Mouse (Mus musculus) neural tube, embryonic 11.5 days (tissue): Measurements from ENCODE around the gene Ctdspl. TPM values are rescaled to one million over a fixed set of nuclear protein-coding genes. Genes with fewer than 3 reads are reported as not detected.

ENCODE experiments used
- ATAC-seq: fragments of 200-750 bp; cut with Nextera tagmentation; 2 replicates; pipeline ENCODE4 v1.8.0; 2017; ENCODE audit warnings: moderate number of reproducible peaks, mild to moderate bottlenecking, moderate TSS enrichment, moderate library complexity; ENCODE audit not compliant: insufficient read depth, low FRiP score, low TSS enrichment
- DNase-seq: peaks from one replicate; pipeline ENCODE4 v3.0.0-alpha.2; 2015; ENCODE audit warnings: low spot score
- H3K27ac ChIP-seq: fragments of 300-500 bp; sonication (generic); 2 replicates; pipeline ENCODE4 v1.5.1; 2014; ENCODE audit warnings: low read depth, mild to moderate bottlenecking, low read length
- H3K27me3 ChIP-seq: fragments of 300-500 bp; sonication (generic); 2 replicates; pipeline ENCODE4 v1.6.1; 2014; ENCODE audit warnings: mild to moderate bottlenecking, low read length, mixed read lengths; ENCODE audit not compliant: control insufficient read depth, insufficient read depth
- H3K36me3 ChIP-seq: fragments of 300-500 bp; sonication (generic); 2 replicates; pipeline ENCODE4 v1.6.1; 2014; ENCODE audit warnings: mild to moderate bottlenecking, low read length, moderate library complexity, mixed read lengths; ENCODE audit not compliant: control insufficient read depth, insufficient read depth
- H3K4me1 ChIP-seq: fragments of 300-500 bp; sonication (generic); 2 replicates; pipeline ENCODE4 v1.6.1; 2014; ENCODE audit warnings: low read length, mixed read lengths; ENCODE audit not compliant: control insufficient read depth, insufficient read depth
- H3K4me2 ChIP-seq: fragments of 300-500 bp; sonication (generic); 2 replicates; pipeline ENCODE4 v1.6.1; 2014; ENCODE audit warnings: low read depth, mild to moderate bottlenecking, moderate library complexity
- H3K4me3 ChIP-seq: fragments of 300-500 bp; sonication (generic); 2 replicates; pipeline ENCODE4 v1.5.1; 2014; ENCODE audit warnings: low read depth, low read length
- H3K9ac ChIP-seq: fragments of 300-500 bp; sonication (generic); 2 replicates; pipeline ENCODE4 v1.6.1; 2014; ENCODE audit warnings: mild to moderate bottlenecking, low read length
- H3K9me3 ChIP-seq: fragments of 300-500 bp; sonication (generic); 2 replicates; pipeline ENCODE4 v1.6.1; 2016; ENCODE audit warnings: low read length; ENCODE audit not compliant: control insufficient read depth
- WGBS: fragments of 180-500 bp; shearing (Covaris S2); extraction: QIAGEN DNeasy Blood & Tissue Kit; methylation state at CpG from one replicate; pipeline ENCODE4 v1.1.7; 2014; 5-methylcytosine and 5-hydroxymethylcytosine counted together
- polyA plus RNA-seq: library from polyadenylated mRNA; unstranded; fragments of >200 nt; fragmentation: Nextera tagmentation; extraction: Ambion mirVana; gene quantifications from 2 replicates; pipeline ENCODE4 v1.2.1, GENCODE M21; 2014

Ctdspl gene
- polyA plus RNA-seq, 1 experiment from 2014 or later, result 8.6 TPM

- Histone ChIP-seq H3K4me3 (no peak overlapping the region), H3K27ac (no peak overlapping the region), H3K9ac (no peak overlapping the region), H3K27me3 (no peaks in the 10 kb centered on the region), H3K4me1 (no peaks in the 10 kb centered on the region), H3K4me2 (no peak overlapping the region), H3K36me3 (no peaks in the 10 kb centered on the region), H3K9me3 (no peaks in the 10 kb centered on the region)
- DNase-seq (no peak), ATAC-seq (no peak)
- WGBS, result 75% methylated on average over 13 of the region's 13 CpGs
Measured at GRCm38 (mm10) chr9:118935098-118935497, 8.8 kb downstream of the Ctdspl start.

DNA sequence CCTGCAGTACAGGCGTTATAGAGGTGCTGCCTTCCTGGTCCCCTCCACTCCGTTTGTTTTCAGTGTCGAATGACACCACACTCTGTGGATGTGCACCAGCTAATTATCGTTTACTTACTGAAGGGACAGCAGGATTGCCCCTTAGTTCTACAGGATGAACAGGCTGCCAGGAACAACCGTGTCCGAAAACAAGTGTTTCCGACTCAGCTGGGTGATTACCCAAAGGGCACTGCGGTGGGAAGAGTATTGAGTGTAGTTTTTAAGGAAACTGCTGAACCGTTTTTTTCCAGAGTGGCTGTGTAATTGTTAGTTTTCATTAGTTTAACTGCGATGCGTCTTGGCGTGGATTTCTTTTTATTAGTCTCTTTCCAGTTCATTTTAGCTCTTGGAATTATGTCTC is 9.8 kb downstream of the Ctdspl start:
- H3K4me1 ChIP-seq, result no peaks in the 10 kb centered on the region
- H3K9ac ChIP-seq, result no peak overlapping the region
- no peak overlapping the region for H3K4me2 ChIP-seq
- H3K9me3 ChIP-seq, result no peaks in the 10 kb centered on the region
- ATAC-seq, result no peak
- no peak overlapping the region for H3K4me3 ChIP-seq
- WGBS, result 48% methylated on average over 12 of the region's 12 CpGs
- no peak overlapping the region for H3K27ac ChIP-seq
- no peak for DNase-seq
- no peaks in the 10 kb centered on the region for H3K27me3 ChIP-seq
- H3K36me3 ChIP-seq, result no peaks in the 10 kb centered on the region

DNA sequence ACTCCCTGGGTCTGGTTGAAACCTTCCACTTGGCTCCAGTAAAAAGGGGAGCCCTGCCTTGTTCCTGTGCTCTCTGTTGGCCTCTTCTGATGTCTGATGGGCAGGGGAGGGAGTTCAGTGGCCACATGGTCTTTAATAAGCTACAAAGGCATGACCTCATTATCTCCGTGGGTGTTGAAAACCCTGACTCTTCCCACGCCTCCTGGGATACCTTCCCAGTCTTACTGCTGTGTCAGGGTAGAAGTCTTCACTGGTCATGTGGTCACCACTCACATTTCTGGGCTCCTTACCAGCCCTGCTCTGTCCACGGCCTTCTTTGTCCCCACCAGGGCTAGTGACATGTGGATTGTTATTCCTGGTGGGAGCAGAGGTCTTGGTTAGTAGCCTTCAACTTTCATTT is 11.3 kb downstream of the Ctdspl start:
- H3K27me3 ChIP-seq, result no peaks in the 10 kb centered on the region
- H3K9me3 ChIP-seq, result no peaks in the 10 kb centered on the region
- 46% methylated on average over 3 of the region's 3 CpGs for WGBS
- H3K9ac ChIP-seq, result no peak overlapping the region
- H3K4me1 ChIP-seq, result no peaks in the 10 kb centered on the region
- DNase-seq (no peak), ATAC-seq (no peak)
- H3K4me2 ChIP-seq, result no peak overlapping the region
- no peaks in the 10 kb centered on the region for H3K36me3 ChIP-seq
- H3K27ac ChIP-seq, result no peak overlapping the region
- no peak overlapping the region for H3K4me3 ChIP-seq

GRCm38 (mm10) chr9:118939410-118939809 is 13.2 kb downstream of the Ctdspl start:
- WGBS, result 27% methylated on average over 13 of the region's 13 CpGs
- ATAC-seq, result no peak
- no peak overlapping the region for H3K9ac ChIP-seq
- DNase-seq, result no peak
- no peak overlapping the region for H3K4me2 ChIP-seq
- H3K27ac ChIP-seq, result no peak overlapping the region
- H3K36me3 ChIP-seq, result no peaks in the 10 kb centered on the region
- no peaks in the 10 kb centered on the region for H3K4me1 ChIP-seq
- no peak overlapping the region for H3K4me3 ChIP-seq
- no peaks in the 10 kb centered on the region for H3K9me3 ChIP-seq
- H3K27me3 ChIP-seq, result no peaks in the 10 kb centered on the region

- H3K9me3 ChIP-seq, result no peaks in the 10 kb centered on the region
- no peak overlapping the region for H3K9ac ChIP-seq
- H3K27me3 ChIP-seq, result no peaks in the 10 kb centered on the region
- no peaks in the 10 kb centered on the region for H3K4me1 ChIP-seq
- H3K4me3 ChIP-seq, result no peak overlapping the region
- H3K27ac ChIP-seq, result no peak overlapping the region
- no peak overlapping the region for H3K4me2 ChIP-seq
- no peaks in the 10 kb centered on the region for H3K36me3 ChIP-seq
- 77% methylated on average over 12 of the region's 12 CpGs for WGBS
- no peak for ATAC-seq
- no peak for DNase-seq
Measured at GRCm38 (mm10) chr9:118939831-118940230, 13.6 kb downstream of the Ctdspl start.

DNA sequence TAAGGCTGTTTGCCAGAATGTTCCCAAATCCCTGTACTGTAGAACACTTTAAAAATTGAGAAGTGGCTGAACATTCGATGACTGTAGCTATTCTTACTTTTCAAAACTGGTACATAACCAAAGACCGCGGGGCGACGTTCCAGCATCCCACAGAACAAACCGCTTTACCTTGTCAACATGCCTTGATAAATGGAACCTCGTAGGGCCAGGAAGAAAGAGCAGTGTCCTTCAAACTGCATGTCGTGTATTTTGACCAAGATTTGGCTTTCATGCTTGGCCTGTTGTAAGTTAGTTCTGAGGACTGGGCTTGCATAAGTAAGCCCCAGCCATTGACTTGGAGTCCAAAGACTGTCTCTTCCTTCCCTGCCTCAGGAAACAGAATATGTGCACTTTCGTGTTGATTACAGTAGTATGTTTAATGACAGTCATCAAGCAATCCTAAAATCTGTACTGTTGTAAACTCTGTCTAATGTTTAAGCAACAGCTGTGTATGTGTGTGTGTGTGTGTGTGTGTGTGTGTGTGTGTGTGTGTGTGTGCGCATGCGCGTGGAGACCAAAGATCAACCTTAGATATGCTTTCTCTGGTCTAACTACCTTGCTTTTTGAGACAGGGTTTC is 14.4 kb downstream of the Ctdspl start:
- no peak overlapping the region for H3K4me3 ChIP-seq
- H3K27ac ChIP-seq, result no peak overlapping the region
- H3K4me1 ChIP-seq, result no peaks in the 10 kb centered on the region
- no peaks in the 10 kb centered on the region for H3K36me3 ChIP-seq
- no peak overlapping the region for H3K9ac ChIP-seq
- DNase-seq (no peak), ATAC-seq (no peak)
- H3K27me3 ChIP-seq, result no peaks in the 10 kb centered on the region
- WGBS, result 89% methylated on average over 12 of the region's 12 CpGs
- no peak overlapping the region for H3K4me2 ChIP-seq
- H3K9me3 ChIP-seq, result no peaks in the 10 kb centered on the region

GRCm38 (mm10) chr9:118942030-118942429 is 15.8 kb downstream of the Ctdspl start:
- Histone ChIP-seq H3K4me3 (no peak overlapping the region), H3K4me2 (no peak overlapping the region), H3K27ac (no peak overlapping the region), H3K9me3 (no peaks in the 10 kb centered on the region), H3K27me3 (no peaks in the 10 kb centered on the region), H3K9ac (no peak overlapping the region), H3K36me3 (no peaks in the 10 kb centered on the region), H3K4me1 (no peaks in the 10 kb centered on the region)
- ATAC-seq (no peak), DNase-seq (no peak)
- 92% methylated on average over 4 of the region's 4 CpGs for WGBS

DNA sequence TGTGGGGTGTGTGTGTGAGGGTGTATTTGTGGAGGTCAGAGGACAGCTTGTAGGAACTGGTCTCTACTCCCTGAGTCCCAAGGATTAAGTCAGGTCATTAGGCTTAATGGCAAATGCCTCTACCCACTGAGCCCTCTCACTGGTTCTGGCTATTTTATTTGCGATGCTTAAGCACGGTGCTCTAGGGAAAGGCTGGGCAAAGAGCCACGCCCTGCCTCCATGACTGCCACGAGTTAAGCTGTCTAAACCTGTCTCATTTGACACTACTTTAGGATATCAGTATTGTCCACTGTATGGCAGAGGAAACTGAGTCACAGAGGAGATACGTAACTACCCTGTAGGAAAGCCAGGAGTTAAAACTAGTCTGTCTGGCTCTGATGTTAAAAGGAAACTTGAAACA is 17.7 kb downstream of the Ctdspl start:
- no peak for DNase-seq
- WGBS, result 71% methylated on average over 5 of the region's 5 CpGs
- Histone ChIP-seq H3K9me3 (no peaks in the 10 kb centered on the region), H3K36me3 (no peaks in the 10 kb centered on the region), H3K27me3 (no peaks in the 10 kb centered on the region), H3K4me1 (no peaks in the 10 kb centered on the region), H3K4me2 (no peak overlapping the region), H3K27ac (no peak overlapping the region), H3K4me3 (no peak overlapping the region), H3K9ac (no peak overlapping the region)
- no peak for ATAC-seq

GRCm38 (mm10) chr9:118944388-118944787 is 18.1 kb downstream of the Ctdspl start:
- WGBS, result 75% methylated on average over 12 of the region's 12 CpGs
- Histone ChIP-seq H3K27me3 (no peaks in the 10 kb centered on the region), H3K36me3 (no peaks in the 10 kb centered on the region), H3K9me3 (no peaks in the 10 kb centered on the region), H3K4me3 (no peak overlapping the region), H3K4me1 (no peaks in the 10 kb centered on the region), H3K9ac (no peak overlapping the region), H3K27ac (no peak overlapping the region), H3K4me2 (no peak overlapping the region)
- ATAC-seq, result no peak
- no peak for DNase-seq
